Mouse (Mus musculus): ENCODE data around the gene Klhl32.

Gene Klhl32

GRCm38 (mm10) chr4:24631177-24631911 is 219.6 kb downstream of the Klhl32 start:
- DNase-seq (ENCODE audit: low read depth, low spot score) = no peak

DNA sequence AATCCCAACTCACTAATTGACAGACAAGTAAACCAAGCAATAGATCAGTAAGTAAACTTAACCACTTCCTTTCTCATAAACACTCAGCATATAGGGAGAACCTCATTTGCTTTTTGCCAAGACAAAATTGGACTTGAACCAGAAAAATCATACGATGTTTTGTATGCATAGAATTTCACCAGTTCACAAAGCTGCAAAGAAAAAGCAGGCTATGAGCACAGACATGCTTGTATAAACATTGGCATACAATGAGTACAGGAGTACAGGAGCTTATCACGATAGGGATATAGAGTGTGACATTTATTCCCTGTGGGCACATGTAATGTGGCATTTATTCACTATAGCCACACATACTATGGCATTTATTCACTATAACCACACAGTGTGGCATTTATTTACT is 220.5 kb downstream of the Klhl32 start:
- no peak for DNase-seq (ENCODE audit: low read depth, low spot score)

DNA sequence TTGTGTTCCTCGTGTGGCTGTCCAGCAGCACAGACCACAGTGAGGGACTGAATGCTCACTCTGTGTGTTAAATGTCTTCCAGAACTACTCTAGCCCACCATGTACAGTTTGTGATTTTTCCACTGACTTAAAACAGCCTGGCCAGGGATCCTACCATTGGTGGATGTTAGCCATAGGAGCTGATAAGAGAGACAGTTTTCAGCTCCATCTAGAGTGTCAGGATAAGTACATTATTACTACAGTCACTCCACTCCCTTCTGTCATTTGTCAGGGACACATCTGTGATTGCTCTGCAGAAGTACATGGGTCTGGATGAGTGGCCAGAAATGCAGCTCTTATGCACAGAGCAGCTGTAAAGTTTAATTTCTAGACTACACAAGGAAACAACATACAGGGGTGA is 223.1 kb downstream of the Klhl32 start:
- DNase-seq (ENCODE audit: low read depth, low spot score) = no peak

DNA sequence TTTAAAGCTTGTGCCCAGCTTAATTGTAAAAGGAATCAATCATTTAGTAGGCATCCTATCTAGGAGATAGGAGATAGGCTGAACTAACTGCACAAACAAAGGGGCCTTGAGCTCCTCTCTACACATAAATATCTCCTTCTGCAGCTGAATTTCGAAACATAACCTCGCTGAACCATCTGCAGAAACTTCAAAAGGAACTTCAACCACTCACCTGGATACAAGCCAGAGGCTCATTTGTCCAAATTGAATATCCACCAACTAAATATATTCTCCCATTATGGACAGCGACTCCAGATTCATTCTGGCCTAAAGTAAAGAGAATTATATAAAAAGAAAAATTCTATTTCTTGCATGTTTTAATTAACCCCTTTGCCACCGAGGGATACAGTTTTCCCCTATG is 224.2 kb downstream of the Klhl32 start:
- no peak for DNase-seq (ENCODE audit: low read depth, low spot score)

DNA sequence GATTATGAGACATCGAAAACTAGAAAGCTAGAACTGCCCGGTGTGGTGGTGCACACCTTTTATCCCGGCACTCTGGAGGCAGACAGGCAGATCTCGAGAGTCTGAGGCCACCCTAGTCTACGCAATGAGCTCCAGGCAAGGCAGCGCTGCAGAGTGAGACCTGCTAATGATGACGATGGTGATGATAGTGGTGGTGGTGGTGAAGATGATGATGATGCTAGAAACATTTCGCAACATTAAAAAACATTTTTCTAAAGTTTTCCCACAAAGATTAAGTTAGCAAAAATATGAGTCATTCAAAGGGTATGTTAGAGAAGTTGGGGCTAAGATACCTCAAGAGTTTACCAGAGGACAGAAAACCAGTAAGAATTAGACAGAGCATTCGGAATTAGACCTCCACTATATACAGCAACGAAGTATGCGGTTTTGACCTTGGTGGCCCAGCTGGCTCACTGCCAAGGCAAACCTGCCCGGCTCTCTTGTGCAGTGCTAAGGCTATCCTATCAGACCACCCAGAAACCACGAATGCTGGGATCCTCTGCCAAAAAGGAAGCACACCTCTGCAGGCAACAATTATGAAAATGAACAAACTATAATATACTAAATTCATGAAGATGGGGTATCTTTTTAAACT is 224.9 kb downstream of the Klhl32 start:
- no peak for DNase-seq (ENCODE audit: low read depth, low spot score)

- no peak for DNase-seq (ENCODE audit: low read depth, low spot score)
Measured at GRCm38 (mm10) chr4:24621422-24622187, 229.3 kb downstream of the Klhl32 start.

DNA sequence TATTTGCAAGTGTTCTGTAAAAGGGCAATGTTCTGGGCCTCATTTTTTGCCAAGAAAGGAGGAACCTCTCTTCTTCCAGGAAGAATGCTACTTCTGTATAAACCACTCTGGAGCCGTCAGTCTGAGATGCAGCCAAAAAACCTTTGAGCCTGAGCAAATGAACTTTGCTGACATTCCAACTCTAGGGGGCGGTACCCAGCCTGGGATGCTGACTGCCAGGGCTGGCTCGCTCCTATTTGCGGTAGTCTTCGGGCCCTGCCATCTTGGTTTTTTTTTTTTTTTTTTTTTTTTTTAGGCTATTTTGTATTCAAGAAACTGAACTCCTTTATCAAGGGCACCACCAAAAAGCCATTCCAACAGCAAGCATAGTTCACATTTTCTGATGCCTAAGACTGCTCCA is 230.5 kb downstream of the Klhl32 start:
- DNase-seq (ENCODE audit: low read depth, low spot score) = no peak

GRCm38 (mm10) chr4:24620005-24620404 is 230.9 kb downstream of the Klhl32 start:
- no peak for DNase-seq (ENCODE audit: low read depth, low spot score)

- DNase-seq (ENCODE audit: low read depth, low spot score) = no peak
Measured at GRCm38 (mm10) chr4:24609564-24609963, 241.4 kb downstream of the Klhl32 start.

DNA sequence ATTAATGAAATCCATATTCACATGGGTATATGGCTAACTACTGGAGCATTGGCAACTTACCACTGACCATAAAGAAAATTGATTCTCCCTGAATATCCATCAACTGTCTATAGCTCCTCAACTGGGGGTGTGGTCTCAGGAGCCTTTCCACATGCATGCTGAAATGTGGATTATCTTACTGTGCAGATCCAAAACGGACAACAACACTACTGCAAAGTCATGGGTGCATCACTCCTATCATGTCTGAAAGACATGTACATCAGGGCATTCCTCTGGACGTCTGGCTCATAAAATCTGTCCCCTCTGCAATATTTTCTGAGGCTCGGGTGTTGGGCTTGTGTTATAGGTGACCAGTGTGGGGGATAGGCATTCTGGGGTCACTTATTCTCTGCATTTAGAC is 241.8 kb downstream of the Klhl32 start:
- no peak for DNase-seq (ENCODE audit: low read depth, low spot score)

GRCm38 (mm10) chr4:24601711-24602110 is 249.2 kb downstream of the Klhl32 start:
- DNase-seq (ENCODE audit: low read depth, low spot score) = no peak

DNA sequence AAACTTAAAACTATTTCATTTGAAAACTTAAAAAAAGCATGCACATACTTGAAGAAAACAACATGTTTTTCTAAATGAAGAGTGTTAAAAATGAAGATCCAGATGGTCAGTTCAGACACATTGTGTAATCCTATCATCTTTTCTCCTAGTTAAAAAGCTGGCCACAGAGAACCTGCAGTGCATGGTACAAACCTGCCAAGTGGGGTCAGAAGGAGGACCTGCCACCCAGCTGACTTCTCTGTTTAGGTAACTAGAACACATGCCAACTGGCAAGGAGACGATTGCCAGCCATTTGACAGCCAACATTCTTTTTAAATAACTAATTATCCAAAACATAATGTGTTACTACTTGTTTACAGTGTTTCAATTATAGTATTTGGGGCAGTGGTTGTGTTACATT is 252.3 kb downstream of the Klhl32 start:
- DNase-seq (ENCODE audit: low read depth, low spot score) = no peak

DNA sequence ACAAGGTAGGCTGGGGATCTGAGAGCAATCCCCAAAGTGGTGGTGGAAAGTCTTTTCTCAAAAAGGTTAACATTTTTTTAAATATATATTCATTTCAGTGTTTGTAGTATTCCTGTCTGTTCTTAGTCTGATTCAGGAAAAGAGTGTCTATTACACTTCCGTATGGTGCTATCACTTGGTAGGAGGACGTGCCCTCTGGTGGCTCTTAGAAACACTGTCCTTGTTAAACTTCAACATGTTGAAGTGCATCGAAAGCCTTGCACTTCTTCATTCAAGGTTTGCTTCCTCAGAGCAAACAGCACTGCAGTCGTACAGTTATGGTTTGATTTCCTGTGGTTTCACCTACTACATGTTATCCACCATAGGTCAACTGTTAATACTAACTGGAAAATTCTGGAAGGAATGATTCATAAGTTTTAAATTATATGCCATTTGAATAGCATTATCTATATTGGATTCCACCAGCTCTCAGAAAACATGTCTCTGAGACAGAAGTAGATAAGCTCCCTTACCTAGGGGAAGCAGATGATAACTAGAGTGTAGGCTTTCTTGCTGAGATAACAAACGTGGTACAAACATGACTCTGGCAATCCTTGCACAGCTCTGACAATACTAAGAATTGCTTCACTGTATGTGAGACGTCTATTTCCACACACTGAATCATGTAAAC is 253.8 kb downstream of the Klhl32 start:
- DNase-seq (ENCODE audit: low read depth, low spot score) = no peak

- no peak for DNase-seq (ENCODE audit: low read depth, low spot score)
Measured at GRCm38 (mm10) chr4:24594824-24595223, 256.1 kb downstream of the Klhl32 start.

GRCm38 (mm10) chr4:24583997-24584396 is 266.9 kb downstream of the Klhl32 start:
- no peak for DNase-seq (ENCODE audit: low read depth, low spot score)

DNA sequence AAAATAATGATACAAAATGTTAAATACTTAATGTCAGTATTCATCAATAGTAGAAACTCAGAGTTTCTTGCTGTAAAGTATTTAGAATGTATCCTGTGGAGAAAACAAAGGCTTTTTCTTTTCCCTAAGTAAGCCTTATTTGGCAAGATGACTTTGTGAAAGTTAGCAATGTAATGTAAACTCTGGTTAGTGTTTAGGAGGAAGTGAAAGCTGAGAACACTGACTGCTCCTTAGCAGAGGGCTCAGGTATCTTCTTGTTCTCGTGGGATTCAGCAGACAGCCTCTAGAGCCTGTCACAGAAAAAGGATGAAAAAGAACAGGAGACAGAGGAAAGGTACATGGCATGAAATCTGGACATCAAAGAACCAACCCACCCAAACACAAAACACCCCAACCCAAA is 268.6 kb downstream of the Klhl32 start:
- no peak for DNase-seq (ENCODE audit: low read depth, low spot score)

DNA sequence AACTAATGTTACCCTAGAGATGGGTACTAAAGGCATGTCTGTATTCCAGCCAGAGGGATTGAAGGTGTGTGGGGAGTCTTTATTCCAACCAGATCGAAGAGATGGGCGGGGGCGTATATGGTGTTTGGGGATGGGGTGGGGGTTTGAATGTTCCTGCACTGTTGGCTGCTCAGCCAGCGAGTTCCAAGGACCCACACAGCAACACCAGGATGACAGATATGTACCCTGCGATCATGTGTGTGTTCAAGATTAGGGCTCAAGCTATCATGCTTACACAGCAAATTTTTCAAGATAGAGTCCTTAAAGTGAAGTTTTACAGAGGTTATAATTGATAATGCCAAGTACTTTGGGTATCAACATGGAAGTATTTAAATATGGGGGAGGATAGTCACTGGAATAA is 273.3 kb downstream of the Klhl32 start:
- no peak for DNase-seq (ENCODE audit: low read depth, low spot score)

GRCm38 (mm10) chr4:24574276-24574675 is 276.6 kb downstream of the Klhl32 start:
- peak; percentile 81 for DNase-seq (ENCODE audit: low read depth, low spot score)

- DNase-seq (ENCODE audit: low read depth, low spot score) = peak; percentile 16
Measured at GRCm38 (mm10) chr4:24568989-24569556, 281.9 kb downstream of the Klhl32 start.

DNA sequence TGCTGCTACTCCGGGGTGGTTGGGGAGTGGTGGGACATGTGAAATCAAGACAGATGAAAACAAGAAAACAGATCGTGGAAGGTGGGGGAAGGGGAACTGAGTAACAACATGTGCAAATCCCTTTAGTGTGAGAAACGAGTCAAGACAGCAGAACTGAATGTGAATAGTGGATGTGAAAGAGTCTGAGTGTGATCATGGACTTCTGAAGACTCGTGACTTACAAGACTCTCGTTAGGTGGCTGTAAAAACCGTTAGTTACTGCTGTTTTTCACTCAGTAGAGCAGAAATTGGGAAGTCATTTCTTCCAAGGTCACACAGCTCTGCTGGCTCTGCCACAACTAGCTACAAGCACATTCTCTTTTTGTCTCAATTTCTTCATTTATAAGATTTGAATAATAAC is 282.9 kb downstream of the Klhl32 start:
- DNase-seq (ENCODE audit: low read depth, low spot score) = no peak

Data from CD4-positive, CD25-positive, alpha-beta regulatory T cell, adult 2 months (primary cell).